Mouse (Mus musculus): ENCODE measurements around the gene Rps24.

Rps24 gene

DNA sequence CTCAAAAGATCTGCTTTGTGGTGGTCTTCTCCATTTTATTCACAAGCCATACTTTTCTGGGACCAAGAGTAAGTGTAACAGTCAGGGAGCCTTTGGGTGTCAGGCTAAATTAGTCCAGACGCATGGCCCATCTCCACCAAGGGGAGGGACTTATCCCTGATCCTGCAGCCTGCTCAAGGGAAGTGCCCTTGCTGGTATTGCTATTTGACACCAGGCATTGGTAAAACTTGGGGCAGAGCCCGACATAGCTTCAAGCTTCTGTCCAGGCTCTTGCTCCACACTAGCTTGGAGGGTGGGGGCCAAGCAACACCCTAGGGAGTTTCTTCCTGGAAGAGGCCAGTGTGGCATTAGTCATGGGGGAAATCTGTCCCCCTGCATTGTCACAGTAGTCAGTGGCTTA is 23.8 kb downstream of the Rps24 start:
- in situ Hi-C loops (cut with MboI), result no loop called here

DNA sequence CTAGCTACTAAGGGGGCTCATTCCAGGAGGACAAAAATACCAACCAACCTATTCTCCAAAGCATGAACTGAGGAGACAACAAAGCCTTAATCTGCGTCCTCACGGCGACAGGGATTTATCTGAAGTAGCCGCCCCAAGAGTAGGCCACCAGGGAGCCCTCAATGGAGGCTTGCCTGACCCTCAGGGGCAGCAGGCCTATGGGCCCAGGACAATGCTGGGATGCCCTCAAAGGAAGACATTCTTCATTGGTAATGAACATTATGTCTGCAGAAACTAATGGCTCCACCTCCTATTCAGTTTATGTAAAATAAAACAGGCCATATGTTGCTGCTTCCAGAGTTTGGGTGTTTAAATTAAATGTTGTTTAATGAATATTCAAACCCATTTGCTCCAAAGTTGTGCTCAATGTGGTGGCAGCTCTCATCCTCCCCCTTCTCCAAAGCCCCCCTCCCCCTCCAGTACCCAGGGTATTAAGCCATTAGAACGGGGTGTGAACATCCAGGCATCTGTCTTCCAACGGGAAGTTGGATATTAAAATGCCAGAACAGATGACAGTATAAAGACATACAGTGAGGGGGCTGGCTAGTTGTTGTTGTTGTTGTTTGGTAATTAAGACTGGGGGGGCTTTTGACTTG is 25.7 kb downstream of the Rps24 start:
- in situ Hi-C loops (cut with MboI), result no loop called here

DNA sequence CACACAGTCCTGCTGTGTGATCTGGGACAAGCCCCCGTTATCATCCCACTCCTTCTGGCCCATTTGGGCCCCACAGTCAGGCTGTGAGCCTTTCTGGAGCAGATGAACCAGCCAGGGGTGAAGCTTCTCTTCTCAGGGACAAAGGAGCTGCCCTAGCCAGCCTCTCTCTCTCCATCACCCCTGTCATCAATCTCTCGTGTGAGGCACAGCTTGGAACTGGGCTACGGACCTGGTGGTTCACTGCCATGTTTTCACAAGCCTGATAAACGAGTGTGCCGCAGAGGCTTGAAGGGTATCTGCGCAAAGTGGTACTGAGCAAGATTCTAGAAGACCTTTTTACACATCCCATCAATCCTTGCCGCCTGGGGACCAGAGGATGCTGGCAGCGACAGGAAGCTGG is 34.7 kb downstream of the Rps24 start:
- in situ Hi-C loops (cut with MboI), result no loop called here

DNA sequence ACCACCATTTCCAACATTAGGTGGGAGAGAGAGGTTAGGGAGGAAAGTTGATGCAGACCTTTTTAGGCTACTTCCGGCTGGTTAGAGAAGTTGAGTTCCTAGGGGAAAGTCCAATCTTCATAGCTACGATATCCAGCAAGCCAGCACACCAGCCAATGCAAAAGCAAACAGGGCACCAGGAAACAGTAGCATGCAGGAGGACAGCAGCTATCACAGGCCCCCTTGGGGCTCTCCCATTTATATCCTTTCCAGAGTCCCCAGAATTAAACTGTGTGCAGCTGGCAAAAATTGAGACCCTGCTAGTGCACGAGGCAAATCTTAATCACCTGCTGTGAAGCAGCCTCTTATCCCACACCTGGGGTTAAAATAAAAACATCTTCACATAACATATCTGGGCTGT is 38.2 kb downstream of the Rps24 start:
- in situ Hi-C loops (cut with MboI), result no loop called here

DNA sequence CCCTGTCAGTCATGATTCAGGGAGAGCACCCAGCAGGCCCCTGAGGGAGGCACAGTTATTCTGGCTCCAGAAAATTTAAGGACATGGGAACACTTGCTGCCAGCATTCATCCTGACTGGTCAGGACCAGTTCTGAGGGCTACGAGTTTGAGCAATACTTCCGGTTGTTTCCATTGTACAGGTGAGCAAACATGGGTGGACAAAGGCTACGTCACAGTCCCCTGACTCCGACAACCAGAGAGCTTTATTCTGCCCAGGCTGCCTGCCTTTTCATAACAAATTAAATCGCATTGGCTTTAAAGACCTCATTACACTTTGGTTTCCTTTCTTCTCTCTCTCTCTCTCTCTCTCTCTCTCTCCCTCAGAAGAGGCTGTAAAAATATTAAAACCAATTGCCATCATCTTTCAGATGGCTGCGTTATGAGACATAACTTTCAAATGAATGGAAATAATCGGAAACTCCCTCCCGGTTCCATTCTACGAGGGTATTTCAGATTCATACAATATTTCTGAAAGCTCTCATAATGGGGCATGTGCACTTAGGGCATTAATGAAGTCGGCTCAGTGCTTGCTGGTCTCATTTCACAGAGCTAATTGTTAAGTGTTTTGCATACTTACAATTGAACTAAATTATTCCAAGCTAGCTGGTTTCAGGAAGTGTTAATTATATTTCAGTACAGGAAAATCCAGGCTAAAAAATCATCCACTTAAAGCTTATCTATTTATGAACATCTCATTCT is 38.9 kb downstream of the Rps24 start:
- in situ Hi-C loops (cut with MboI), result no loop called here

DNA sequence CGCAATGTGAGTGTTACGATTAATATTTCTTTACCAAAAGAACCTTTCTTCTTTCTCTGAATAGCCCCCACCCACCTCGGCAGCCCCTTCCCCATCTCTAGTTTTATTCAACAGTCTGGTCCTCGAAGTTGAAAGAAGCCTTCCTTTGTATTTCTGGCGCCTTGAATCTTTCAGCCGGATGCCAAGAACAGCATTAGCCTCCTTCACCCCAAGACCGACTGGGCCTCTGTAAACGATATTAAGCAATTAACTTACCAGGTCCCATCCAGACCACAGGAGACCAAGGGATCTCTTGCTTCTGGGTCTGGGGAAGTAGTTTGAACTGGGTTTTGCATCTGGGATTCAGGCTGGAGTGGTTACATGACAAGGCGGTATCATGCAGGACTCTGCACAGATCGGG is 39.5 kb downstream of the Rps24 start:
- in situ Hi-C loops (cut with MboI), result no loop called here

DNA sequence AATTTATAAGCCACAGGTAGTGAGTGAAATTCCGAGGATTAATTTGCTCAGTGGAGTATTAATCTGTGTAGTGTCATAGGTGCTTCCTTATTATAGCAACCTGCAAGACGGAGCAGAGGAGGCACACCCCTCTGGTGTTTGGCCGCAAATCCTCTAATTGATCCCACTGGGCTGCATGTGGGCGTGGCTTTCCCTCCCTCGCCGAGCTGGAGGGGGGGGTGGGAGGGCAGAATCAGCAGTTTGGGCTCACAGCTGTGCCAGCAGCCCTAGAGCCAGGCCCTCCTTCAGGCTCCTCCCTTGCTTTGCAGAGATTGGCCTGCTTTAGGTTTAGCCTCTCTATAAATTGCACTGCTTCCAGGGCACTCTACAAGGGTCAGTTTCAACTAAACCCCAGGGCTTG is 43.3 kb downstream of the Rps24 start:
- in situ Hi-C loops (cut with MboI), result no loop called here

DNA sequence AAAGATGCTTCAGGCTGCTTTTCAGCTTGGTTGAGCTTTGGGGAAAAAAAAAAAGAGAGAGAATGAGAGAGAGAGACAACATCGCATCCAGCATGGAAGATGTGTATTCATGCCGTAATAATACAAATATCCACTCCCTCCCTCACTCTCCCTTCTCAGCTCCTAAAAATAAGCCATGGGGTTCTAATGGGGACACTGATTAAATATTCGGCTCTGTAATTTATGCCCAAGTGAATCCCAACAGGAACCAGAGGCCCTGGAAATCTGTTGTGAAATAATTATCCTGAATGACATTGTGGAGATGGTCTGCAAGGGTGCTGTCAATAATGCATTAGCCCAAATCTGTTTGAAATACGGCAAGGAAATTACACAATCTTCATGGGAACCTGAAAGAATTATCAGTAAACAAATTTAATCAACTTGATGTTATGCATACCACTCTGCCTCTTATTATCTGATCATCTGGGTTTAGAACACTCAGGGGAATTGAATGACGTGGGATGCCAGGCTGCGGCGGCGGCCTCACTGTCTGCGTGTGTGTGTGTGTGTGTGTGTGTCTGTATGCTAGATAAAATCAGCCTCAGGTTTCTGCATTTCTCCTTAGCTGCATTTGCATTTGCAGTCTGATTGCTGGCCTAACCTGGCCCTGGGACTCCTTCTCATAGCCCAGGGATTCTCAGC is 48.1 kb downstream of the Rps24 start:
- in situ Hi-C loops (cut with MboI), result no loop called here

DNA sequence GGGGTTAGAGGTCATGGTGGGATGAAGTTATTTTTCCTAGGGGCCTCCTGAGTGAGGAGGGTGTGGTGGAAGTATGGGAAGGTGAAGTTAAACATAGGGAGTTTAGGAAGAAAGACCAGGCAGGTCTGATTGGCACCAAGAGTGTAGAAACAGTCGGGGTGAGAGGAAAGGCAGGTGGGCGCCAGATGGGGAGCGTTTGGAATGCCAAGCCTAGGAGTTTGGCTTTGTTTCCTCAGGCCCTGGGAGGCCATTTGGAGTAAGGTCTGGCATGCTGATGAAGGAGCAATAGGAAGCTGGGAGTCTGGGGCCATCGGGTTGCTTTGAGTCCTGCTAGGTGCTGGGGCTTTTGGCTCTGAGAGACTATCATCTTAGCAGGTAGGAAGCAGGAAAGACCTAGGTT is 56.0 kb downstream of the Rps24 start:
- in situ Hi-C loops (cut with MboI), result no loop called here

DNA sequence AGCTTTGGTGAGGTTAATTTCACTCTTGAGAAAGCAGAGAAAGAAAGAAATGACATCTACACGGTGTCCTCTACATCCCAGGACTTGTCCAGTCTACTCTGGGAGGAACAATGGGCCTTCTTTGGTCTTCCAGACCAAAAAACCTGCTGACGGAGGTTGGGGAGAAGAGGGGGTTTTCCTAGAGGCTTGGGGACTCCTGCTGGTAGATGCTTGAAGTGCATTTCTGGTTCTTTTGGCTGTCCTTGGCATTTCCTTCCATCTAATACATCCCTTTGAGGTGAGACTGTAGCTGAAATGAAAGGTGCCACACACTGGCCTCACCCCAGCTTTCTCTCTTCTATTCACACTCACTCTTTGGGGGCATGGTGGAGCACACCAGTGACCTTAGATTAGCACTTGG is 57.1 kb downstream of the Rps24 start:
- in situ Hi-C loops (cut with MboI), result no loop called here

All from mature B cell (primary cell).